Comparison of ENCODE assay signal across 10 mouse cellular contexts in the genomic region with DNA sequence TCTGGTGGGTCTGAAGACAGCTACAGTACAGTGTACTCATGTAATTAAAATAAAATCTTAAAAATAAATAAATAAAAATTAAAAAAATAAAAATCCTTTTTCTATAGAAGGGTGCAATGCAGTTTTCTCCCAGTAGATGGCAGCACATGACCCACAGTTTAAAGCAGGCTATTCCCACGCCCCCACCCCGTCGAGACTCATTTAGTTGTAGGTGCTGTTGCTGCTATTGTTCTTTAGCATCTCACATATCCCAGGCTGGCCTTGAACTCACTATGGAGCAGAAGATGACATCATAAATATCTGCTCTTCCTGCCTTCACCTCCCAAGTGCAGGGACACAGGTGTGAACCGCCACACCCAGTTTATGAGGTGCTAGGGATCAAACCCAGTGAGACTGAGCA. TPM values are rescaled to one million over a fixed set of nuclear protein-coding genes. Genes with fewer than 3 reads are reported as not detected.
A peak's percentile ranks its signal among the peaks of the same experiment; 100 is the strongest.
DNase-seq lines count a peak whose midpoint lies in the region; ATAC-seq and TF ChIP-seq lines count a peak whose summit lies in the region.
"Had no signal": no experiment of that assay in that cellular context is flagged by ENCODE, and none has a peak within 500 bp of the region (broad histone marks: within the 10 kb centered on the region; RNA-seq: fewer than 3 reads in every experiment).

No protein-coding gene starts in this region.

- no peak overlapping the region for H3K27ac ChIP-seq in limb, embryonic 14.5 days (replicated peaks; ENCODE audit: low read depth, low read length)
- H3K27ac ChIP-seq in stomach, postnatal 0 days (replicated peaks), result no peak overlapping the region
- H3K27ac ChIP-seq: liver, embryonic 13.5 days had no signal

- no peak for ATAC-seq in limb, embryonic 14.5 days (ENCODE audit: low FRiP score, low read depth)
- no peak for ATAC-seq in stomach, postnatal 0 days (ENCODE audit: low FRiP score, low TSS enrichment)

- no peaks in the 10 kb centered on the region for H3K36me3 ChIP-seq in limb, embryonic 14.5 days (ENCODE audit: control insufficient read depth, insufficient read depth, low read length)
- H3K36me3 ChIP-seq in stomach, postnatal 0 days (ENCODE audit: control insufficient read depth, insufficient read depth, low read length), result no peaks in the 10 kb centered on the region
- H3K36me3 ChIP-seq: liver, embryonic 13.5 days had no signal

- H3K27me3 ChIP-seq in limb, embryonic 14.5 days (ENCODE audit: control insufficient read depth, insufficient read depth, low read length), result no peaks in the 10 kb centered on the region
- no peaks in the 10 kb centered on the region for H3K27me3 ChIP-seq in stomach, postnatal 0 days (ENCODE audit: control insufficient read depth, insufficient read depth, low read length)

- DNase-seq in kidney, adult 18-20 months, result peak; percentile 46
- no peak for DNase-seq in kidney, adult 11 months
- peak; percentile 31 for DNase-seq in A20 (ENCODE audit: low read depth, low spot score)
- peak; percentile 15 to 34 for DNase-seq in CD8-positive naive resting alpha-beta T cell, adult 2 months (ENCODE audit: low read depth in 2 of 2, low spot score in 2 of 2)
- DNase-seq in embryo, embryonic 10 days (ENCODE audit: low spot score), result peak; percentile 42
- peak; percentile 44 for DNase-seq in limb, embryonic 14.5 days (ENCODE audit: low spot score)
- DNase-seq in stomach, postnatal 0 days (ENCODE audit: low spot score), result peak; percentile 55
- DNase-seq: liver, embryonic 13.5 days had no signal

- no peak for TF ChIP-seq POLR2A in limb, embryonic 14.5 days (IDR thresholded peaks at IDR 0.05; ENCODE audit: borderline replicate concordance, extremely low read depth, insufficient read depth, insufficient read length)

- TF ChIP-seq EP300 in stomach, postnatal 0 days (optimal IDR thresholded peaks at IDR 0.05), result no peak

- H3K4me2 ChIP-seq in limb, embryonic 14.5 days (replicated peaks; ENCODE audit: low read depth, low read length, severe bottlenecking), result no peak overlapping the region
- H3K4me2 ChIP-seq in stomach, postnatal 0 days (replicated peaks; ENCODE audit: low read depth), result no peak overlapping the region
- H3K4me2 ChIP-seq: liver, embryonic 13.5 days had no signal

- no peaks in the 10 kb centered on the region for H3K9me3 ChIP-seq in limb, embryonic 14.5 days (ENCODE audit: control insufficient read depth, low read length)
- H3K9me3 ChIP-seq in stomach, postnatal 0 days (ENCODE audit: control insufficient read depth, low read length), result no peaks in the 10 kb centered on the region
- H3K9me3 ChIP-seq: liver, embryonic 13.5 days had no signal

- no peaks in the 10 kb centered on the region for H3K4me1 ChIP-seq in limb, embryonic 14.5 days (ENCODE audit: control insufficient read depth, insufficient read depth, low read length)
- no peaks in the 10 kb centered on the region for H3K4me1 ChIP-seq in stomach, postnatal 0 days (replicated peaks; ENCODE audit: control insufficient read depth, insufficient read depth)

- 12% methylated on average over 4 of the region's 4 CpGs for WGBS in limb, embryonic 14.5 days
- WGBS in stomach, postnatal 0 days, result 20% methylated on average over 4 of the region's 4 CpGs

- H3K9ac ChIP-seq in limb, embryonic 14.5 days (ENCODE audit: low read depth, low read length, severe bottlenecking), result no peak overlapping the region
- no peak overlapping the region for H3K9ac ChIP-seq in stomach, postnatal 0 days (ENCODE audit: low read length)
- H3K9ac ChIP-seq: liver, embryonic 13.5 days had no signal

- H3K4me3 ChIP-seq in limb, embryonic 14.5 days (replicated peaks; ENCODE audit: low read length), result no peak overlapping the region
- H3K4me3 ChIP-seq in stomach, postnatal 0 days (ENCODE audit: low read depth, low read length), result no peak overlapping the region
- H3K4me3 ChIP-seq: liver, embryonic 13.5 days had no signal

- peak; percentile 80 for TF ChIP-seq CTCF in stomach, postnatal 0 days (IDR thresholded peaks at IDR 0.05; ENCODE audit: low read depth)

RNA-seq across cellular contexts. Expression of gene Sftpb, which starts 20.5 kb away (rescaled TPM):
- not detected in 2 replicates for polyA plus RNA-seq in limb, embryonic 14.5 days (2012; rRNA removed)
- not detected in 2 replicates for polyA plus RNA-seq in limb, embryonic 14.5 days (2014; fragmentation: Nextera tagmentation; extraction: Ambion mirVana)
- polyA plus RNA-seq in stomach, postnatal 0 days (2015; fragmentation: Nextera tagmentation; extraction: Ambion mirVana), result not detected in 2 replicates
- polyA plus RNA-seq: frontal cortex, adult 2 months; liver, embryonic 13.5 days; stomach, embryonic 16.5 days had no signal

RNA-seq across cellular contexts. Expression of gene Atoh8, which starts 48.5 kb away (rescaled TPM):
- polyA plus RNA-seq in limb, embryonic 14.5 days (2012; rRNA removed), result 19.8 and 26.5 TPM in 2 replicates
- polyA plus RNA-seq in limb, embryonic 14.5 days (2014; fragmentation: Nextera tagmentation; extraction: Ambion mirVana), result 15.1 and 19.5 TPM in 2 replicates
- 5.5 and 6.0 TPM in 2 replicates for polyA plus RNA-seq in stomach, postnatal 0 days (2015; fragmentation: Nextera tagmentation; extraction: Ambion mirVana)
